Mouse (Mus musculus) retina, postnatal 1 day (tissue): ENCODE results near the gene Nrxn1.
A peak's percentile ranks its signal among the peaks of the same experiment; 100 is the strongest.
"Not testable (repeated sequence)": the region's sequence is repeated elsewhere in the genome, so short reads cannot be mapped to it uniquely, and the experiment has no call there.

Experiments used
- DNase-seq: peaks from one replicate; pipeline ENCODE4 v3.0.0-alpha.2; 2012

Gene Nrxn1

DNA sequence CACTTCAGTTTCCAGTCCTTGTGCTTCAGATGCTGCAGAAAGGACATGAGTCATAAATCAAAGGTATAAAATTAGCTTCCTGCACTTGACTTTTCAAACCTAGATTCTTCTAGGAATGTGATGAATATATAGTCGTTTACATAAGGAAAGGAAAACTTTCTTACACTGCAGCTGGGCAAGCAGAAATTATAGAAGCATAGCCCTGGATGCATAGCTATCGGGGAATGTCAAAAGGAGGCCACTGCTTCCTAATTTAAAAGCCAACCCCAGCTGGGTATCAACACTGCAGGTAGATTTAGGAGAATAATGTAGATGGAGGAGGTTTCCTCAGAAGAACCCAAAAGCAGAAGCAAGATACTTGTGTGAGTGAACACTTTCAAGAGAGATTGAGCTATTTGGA, 523.0 kb downstream of the Nrxn1 start:
- no peak for DNase-seq

GRCm38 (mm10) chr17:90565186-90565585, 527.7 kb downstream of the Nrxn1 start:
- DNase-seq, result no peak

DNA sequence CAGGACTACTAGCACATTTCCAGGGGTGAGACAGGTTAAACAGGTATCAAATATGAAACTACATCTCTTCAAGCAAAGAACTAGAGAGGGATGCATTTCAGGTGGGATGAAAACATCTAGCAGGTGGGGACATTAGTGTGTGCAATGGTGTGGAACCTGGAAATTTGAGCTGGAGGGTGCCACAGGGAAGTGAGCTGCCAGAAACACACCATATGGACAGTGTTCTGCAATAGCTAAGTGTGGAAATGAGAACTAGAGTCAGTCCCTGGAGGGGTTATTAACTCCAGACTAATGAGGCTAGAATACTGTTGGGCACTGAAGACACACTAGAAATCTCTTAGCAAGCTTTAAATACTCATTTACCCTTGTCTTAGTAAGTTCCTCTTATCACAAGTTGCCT, 536.5 kb downstream of the Nrxn1 start:
- DNase-seq, result no peak

GRCm38 (mm10) chr17:90550415-90550814, 542.5 kb downstream of the Nrxn1 start:
- no peak for DNase-seq

- DNase-seq, result no peak
Observed at GRCm38 (mm10) chr17:90546806-90547205, 546.1 kb downstream of the Nrxn1 start.

DNA sequence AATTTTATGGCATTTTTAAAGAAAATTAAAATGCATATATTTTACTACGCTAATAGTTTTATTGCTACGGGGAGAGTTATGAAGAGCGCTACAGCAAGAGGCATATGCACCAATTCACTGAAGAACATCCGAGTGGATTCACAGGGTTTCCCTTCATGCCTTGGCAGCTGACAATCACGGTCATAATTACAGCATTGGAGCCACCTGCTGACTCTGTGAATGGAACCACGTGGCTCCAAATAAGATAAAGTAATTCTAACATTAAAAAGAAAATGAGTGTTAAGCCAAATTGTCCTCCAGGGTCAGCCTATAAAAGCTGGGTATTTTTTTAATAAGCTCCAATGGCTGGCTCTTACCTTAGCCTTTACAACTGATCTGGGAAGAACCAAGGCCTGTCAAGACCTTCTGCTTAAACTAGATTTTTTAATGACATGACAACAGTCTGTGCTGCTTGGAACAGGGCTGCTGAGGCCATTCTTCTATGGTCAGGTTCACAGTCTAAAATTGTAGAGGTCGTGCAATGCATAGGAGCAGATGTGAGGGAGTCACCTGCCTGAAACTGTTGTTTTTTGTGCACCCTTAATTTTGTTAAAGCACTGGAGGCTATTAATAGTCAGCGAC, 548.1 kb downstream of the Nrxn1 start:
- peak; percentile 27 for DNase-seq

- DNase-seq, result peak; percentile 45
Observed at GRCm38 (mm10) chr17:90543986-90544638, 548.8 kb downstream of the Nrxn1 start.

DNA sequence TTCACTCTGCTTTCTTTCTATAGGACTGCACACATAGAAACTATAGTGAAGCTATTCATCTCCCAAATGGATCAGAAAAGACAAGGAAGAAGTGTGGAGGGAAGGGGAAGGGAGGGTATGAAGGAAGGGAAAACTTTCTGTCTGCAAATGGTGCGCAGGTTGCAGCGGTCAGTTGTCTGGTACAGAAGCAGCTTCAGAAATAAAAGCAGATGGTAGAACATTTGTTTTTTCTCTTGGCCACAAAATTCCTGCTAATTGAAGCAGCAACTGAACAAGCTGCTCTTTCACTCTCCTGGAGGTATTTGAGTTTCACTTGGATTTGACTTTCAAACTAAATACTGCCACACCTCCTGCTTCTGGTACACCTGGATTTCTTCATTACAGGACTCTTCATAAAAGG, 561.4 kb downstream of the Nrxn1 start:
- no peak for DNase-seq

DNA sequence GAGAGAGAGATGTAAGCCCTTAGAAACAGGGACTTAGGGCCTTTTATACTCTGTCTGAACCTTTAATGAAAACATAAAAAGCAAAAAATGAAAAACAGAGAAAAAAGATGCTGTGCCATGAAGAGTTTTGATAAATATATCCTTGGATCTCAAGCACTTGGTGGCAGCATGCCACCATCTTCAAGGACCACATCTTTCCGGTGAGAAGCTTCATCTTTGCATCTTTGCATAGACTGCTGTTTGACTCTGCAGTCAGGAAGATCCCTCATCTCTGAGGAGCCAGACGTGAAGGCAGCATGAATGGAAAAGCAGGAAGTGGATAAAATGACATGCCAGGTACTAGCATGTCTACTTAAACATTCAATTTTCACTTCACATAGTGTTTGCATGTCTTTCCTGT, 586.8 kb downstream of the Nrxn1 start:
- no peak for DNase-seq

- DNase-seq, result not testable (repeated sequence)
Observed at GRCm38 (mm10) chr17:90503999-90504398, 588.9 kb downstream of the Nrxn1 start.

GRCm38 (mm10) chr17:90501023-90501675, 591.7 kb downstream of the Nrxn1 start:
- DNase-seq, result peak; percentile 71

- no peak for DNase-seq
Observed at GRCm38 (mm10) chr17:90479531-90480250, 613.2 kb downstream of the Nrxn1 start.

- DNase-seq, result peak; percentile 29
Observed at GRCm38 (mm10) chr17:90456748-90457147, 636.1 kb downstream of the Nrxn1 start.

- peak; percentile 67 for DNase-seq
Observed at GRCm38 (mm10) chr17:90455904-90456303, 637.0 kb downstream of the Nrxn1 start.

DNA sequence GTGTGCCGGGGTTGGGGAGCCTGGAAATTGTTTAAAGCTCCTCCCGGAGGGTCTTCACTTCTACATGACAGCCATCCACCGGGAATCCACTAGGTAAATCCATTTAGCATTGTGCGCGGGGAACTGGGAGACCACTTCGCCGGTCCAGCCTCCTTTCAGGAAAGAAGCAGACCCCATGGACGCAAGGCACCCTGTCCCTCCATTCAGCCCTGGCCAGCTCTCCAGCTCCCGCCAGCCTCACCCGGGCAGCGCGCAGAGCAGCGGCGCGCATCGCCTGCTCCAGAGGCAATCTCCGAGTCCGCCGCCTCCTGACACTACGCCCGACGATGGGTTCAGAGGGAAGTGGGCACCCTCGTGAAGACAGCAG, 637.5 kb downstream of the Nrxn1 start:
- peak; percentile 67 for DNase-seq

- peak; percentile 62 for DNase-seq
Observed at GRCm38 (mm10) chr17:90454738-90455408, 638.0 kb downstream of the Nrxn1 start.

GRCm38 (mm10) chr17:90454356-90454737, 638.5 kb downstream of the Nrxn1 start:
- peak; percentile 62 for DNase-seq

GRCm38 (mm10) chr17:90453280-90453679, 639.6 kb downstream of the Nrxn1 start:
- DNase-seq, result peak; percentile 18

DNA sequence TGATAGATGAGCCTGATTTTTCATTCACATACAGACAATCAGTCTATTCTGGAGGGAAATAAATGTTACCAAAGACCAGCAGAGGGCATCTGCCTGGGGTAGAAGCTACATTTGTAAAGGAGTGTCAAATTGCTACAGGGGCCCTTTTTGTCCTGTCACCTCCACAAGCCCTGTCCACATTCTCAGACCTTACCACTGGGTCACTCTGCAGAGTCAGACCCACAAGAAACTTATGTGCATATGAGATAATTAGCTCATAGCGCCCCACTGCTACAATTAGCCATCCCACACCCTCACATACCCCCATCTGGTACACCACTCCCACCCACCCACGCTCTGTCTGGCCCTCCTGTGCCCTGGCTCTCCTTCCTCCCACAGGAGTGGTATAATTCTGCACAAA, 640.1 kb downstream of the Nrxn1 start:
- peak; percentile 41 for DNase-seq

DNA sequence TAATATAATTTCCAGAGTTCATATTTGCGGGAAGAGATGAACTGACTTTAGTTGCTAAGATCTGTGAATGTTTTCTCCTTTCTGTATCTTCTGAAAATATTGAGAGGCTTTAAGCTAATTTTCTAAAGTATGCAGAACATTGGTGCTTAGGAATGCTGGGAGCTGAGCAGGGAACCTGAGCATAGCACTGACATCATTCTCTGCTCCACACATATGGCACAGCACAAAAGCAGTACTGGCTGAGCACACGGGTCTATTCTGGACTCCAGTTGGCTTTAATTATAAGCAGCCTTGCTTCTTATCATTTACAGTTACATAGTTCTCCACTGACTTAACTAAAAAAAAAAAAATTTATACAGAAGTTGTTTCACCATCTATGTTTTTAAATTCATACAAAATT, 641.5 kb downstream of the Nrxn1 start:
- no peak for DNase-seq

DNA sequence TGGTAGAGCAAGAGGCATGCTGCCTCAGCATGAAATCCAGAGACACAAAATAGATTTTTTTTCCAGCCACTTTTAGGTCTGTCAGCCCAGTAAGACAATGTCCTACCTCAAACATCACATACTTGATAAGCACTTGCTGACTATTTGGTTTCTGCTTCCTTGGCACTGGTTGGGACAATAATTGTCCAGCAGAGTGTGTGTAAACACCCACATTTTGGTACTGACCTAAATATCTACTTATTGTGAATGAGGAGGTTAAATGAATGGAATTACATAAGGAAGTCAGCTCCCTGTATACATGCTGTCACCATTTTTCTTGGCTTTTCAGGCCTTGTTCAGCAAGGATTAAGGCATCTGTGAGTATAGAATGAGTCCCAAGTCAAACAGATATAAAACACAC, 649.8 kb downstream of the Nrxn1 start:
- no peak for DNase-seq

- DNase-seq, result no peak
Observed at GRCm38 (mm10) chr17:90435836-90436235, 657.0 kb downstream of the Nrxn1 start.

GRCm38 (mm10) chr17:90435371-90435770, 657.5 kb downstream of the Nrxn1 start:
- no peak for DNase-seq
